Mouse (Mus musculus) ES-Bruce4 (cell line): ENCODE measurements around the gene Atp2a2. TPM values are rescaled to one million over a fixed set of nuclear protein-coding genes. Genes with fewer than 3 reads are reported as not detected.

ENCODE experiments used
- H3K27ac ChIP-seq: 2 replicates; pipeline ENCODE4 v1.5.1; 2012; ENCODE audit warnings: low read length, inconsistent platforms; ENCODE audit not compliant: insufficient read depth
- H3K27me3 ChIP-seq: 2 replicates; pipeline ENCODE4 v1.6.1; 2012; ENCODE audit warnings: mild to moderate bottlenecking, low read length, inconsistent platforms; ENCODE audit not compliant: control insufficient read depth, poor library complexity, insufficient read depth, severe bottlenecking
- H3K36me3 ChIP-seq: 2 replicates; pipeline ENCODE4 v1.6.1; 2012; ENCODE audit warnings: inconsistent platforms, mild to moderate bottlenecking, low read length, moderate library complexity; ENCODE audit not compliant: control insufficient read depth, poor library complexity, insufficient read depth, severe bottlenecking
- H3K4me1 ChIP-seq: one replicate; pipeline ENCODE4 v1.8.1; 2011; ENCODE audit warnings: low read length; ENCODE audit not compliant: control insufficient read depth, insufficient read depth
- H3K4me3 ChIP-seq: 2 replicates; pipeline ENCODE4 v1.5.1; 2011; ENCODE audit warnings: low read depth, mild to moderate bottlenecking, low read length
- H3K9ac ChIP-seq: 2 replicates; pipeline ENCODE4 v1.6.1; 2012; ENCODE audit warnings: low read depth, mild to moderate bottlenecking, inconsistent platforms; ENCODE audit not compliant: poor library complexity, severe bottlenecking
- H3K9me3 ChIP-seq: replicated peaks from 2 replicates; pipeline ENCODE4 v1.6.1; 2012; ENCODE audit warnings: mild to moderate bottlenecking, low read length, inconsistent platforms; ENCODE audit not compliant: control insufficient read depth, poor library complexity, insufficient read depth, severe bottlenecking
- CTCF ChIP-seq: IDR thresholded peaks from one replicate; pipeline ENCODE4 v1.8.1; 2011; ENCODE audit warnings: low read depth, low read length
- EP300 ChIP-seq: IDR thresholded peaks from 2 replicates; pipeline ENCODE4 v1.6.1; 2011; ENCODE audit warnings: low read depth, low read length; ENCODE audit not compliant: insufficient read depth
- POLR2A ChIP-seq: IDR thresholded peaks from one replicate; pipeline ENCODE4 v1.8.1; 2011; ENCODE audit warnings: low read length; ENCODE audit not compliant: insufficient read depth
- polyA plus RNA-seq: library from polyadenylated mRNA; stranded (reverse); fragments of >200 nt; gene quantifications from 2 replicates; pipeline ENCODE4 v1.2.4, GENCODE M21; 2011; ENCODE audit warnings: low read depth; ENCODE audit not compliant: missing spikeins, insufficient read depth, insufficient read length

The Atp2a2 gene
- polyA plus RNA-seq, 1 experiment: 177 TPM

GRCm38 (mm10) chr5:122503015-122503759 is 1.2 kb upstream of the Atp2a2 start:
- TF ChIP-seq POLR2A: no peak
- TF ChIP-seq CTCF: no peak

GRCm38 (mm10) chr5:122501101-122502076 is 636 bp downstream of the Atp2a2 start:
- H3K27ac ChIP-seq: peak overlapping the region; percentile 45
- peak overlapping the region; percentile 87 for H3K9ac ChIP-seq
- H3K27me3 ChIP-seq: no peaks in the 10 kb centered on the region
- peaks cover 3% of the 10 kb centered on the region for H3K4me1 ChIP-seq
- H3K9me3 ChIP-seq: no peaks in the 10 kb centered on the region
- TF ChIP-seq CTCF: no peak
- no peak for TF ChIP-seq EP300
- no peak for TF ChIP-seq POLR2A
- peaks cover 31% of the 10 kb centered on the region for H3K36me3 ChIP-seq
- H3K4me3 ChIP-seq: peak overlapping the region; percentile 93

More at GRCm38 (mm10) chr5:122503015-122503759, 1.2 kb upstream of the Atp2a2 start:
- Histone ChIP-seq H3K36me3 (peaks cover 15% of the 10 kb centered on the region), H3K27me3 (no peaks in the 10 kb centered on the region), H3K4me3 (peak overlapping the region; percentile 70), H3K9ac (peak overlapping the region; percentile 87), H3K9me3 (0 out of 2 replicates have a peak, but pooled peaks cover 2% of the 10 kb centered on the region), H3K4me1 (peaks cover 3% of the 10 kb centered on the region), H3K27ac (peak overlapping the region; percentile 62)

GRCm38 (mm10) chr5:122500563-122500962 is 1.5 kb downstream of the Atp2a2 start:
- Histone ChIP-seq H3K9me3 (no peaks in the 10 kb centered on the region), H3K4me1 (peaks cover 3% of the 10 kb centered on the region), H3K27me3 (no peaks in the 10 kb centered on the region), H3K9ac (peak overlapping the region; percentile 87), H3K36me3 (peaks cover 40% of the 10 kb centered on the region), H3K27ac (no peak overlapping the region), H3K4me3 (peak overlapping the region; percentile 93)
- TF ChIP-seq POLR2A (no peak), EP300 (no peak), CTCF (no peak)

GRCm38 (mm10) chr5:122500141-122500540 is 1.9 kb downstream of the Atp2a2 start:
- peaks cover 3% of the 10 kb centered on the region for H3K4me1 ChIP-seq
- H3K27me3 ChIP-seq: no peaks in the 10 kb centered on the region
- peaks cover 41% of the 10 kb centered on the region for H3K36me3 ChIP-seq
- H3K9me3 ChIP-seq: no peaks in the 10 kb centered on the region
- no peak overlapping the region; the same call in 1 of the 2 replicates for H3K9ac ChIP-seq
- peak overlapping the region; percentile 27; the same call in 1 of the 2 replicates for H3K4me3 ChIP-seq
- TF ChIP-seq CTCF (no peak), POLR2A (no peak), EP300 (no peak)
- H3K27ac ChIP-seq: no peak overlapping the region

- Histone ChIP-seq H3K27me3 (no peaks in the 10 kb centered on the region), H3K4me1 (no peaks in the 10 kb centered on the region), H3K9me3 (no peaks in the 10 kb centered on the region), H3K4me3 (no peak overlapping the region), H3K36me3 (peaks cover 56% of the 10 kb centered on the region), H3K9ac (no peak overlapping the region), H3K27ac (no peak overlapping the region)
- TF ChIP-seq POLR2A: no peak
These were observed 4.0 kb downstream of the Atp2a2 start for GRCm38 (mm10) chr5:122498046-122498445.
